Mouse (Mus musculus) left cerebral cortex, postnatal 36 days (tissue): ENCODE data around the gene Angptl4. TPM values are rescaled to one million over a fixed set of nuclear protein-coding genes. Genes with fewer than 3 reads are reported as not detected.

Experiments used
- DNase-seq, 2 experiments: peaks; one replicate each; pipeline ENCODE4 v3.0.0; 2021 to 2022; ENCODE audit warnings: low spot score in 2 of 2, mixed read lengths in 1 of 2
- intact Hi-C: fragments of 180-260 bp; cut with DNase I; formaldehyde crosslinking; loops from one replicate; pipeline ENCODE4 v1.15.1; 2025
- total RNA-seq, 2 experiments: library from RNA; stranded (reverse); gene quantifications; 2 replicates each; pipeline ENCODE4 v1.2.3; 2021

Gene Angptl4
- total RNA-seq, 2 experiments from 2014 or later = 3.3 to 4.8 TPM

GRCm38 (mm10) chr17:33807181-33807888 lies 25.7 kb upstream of the Angptl4 start:
- intact Hi-C loops = no loop called here
- no peak for DNase-seq

GRCm38 (mm10) chr17:33804745-33805144 lies 23.1 kb upstream of the Angptl4 start:
- intact Hi-C loops = loop anchor here (5.0 kb wide), 1 partner anchor 57 kb away; no protein-coding TSS in a partner anchor
- no peak for DNase-seq

DNA sequence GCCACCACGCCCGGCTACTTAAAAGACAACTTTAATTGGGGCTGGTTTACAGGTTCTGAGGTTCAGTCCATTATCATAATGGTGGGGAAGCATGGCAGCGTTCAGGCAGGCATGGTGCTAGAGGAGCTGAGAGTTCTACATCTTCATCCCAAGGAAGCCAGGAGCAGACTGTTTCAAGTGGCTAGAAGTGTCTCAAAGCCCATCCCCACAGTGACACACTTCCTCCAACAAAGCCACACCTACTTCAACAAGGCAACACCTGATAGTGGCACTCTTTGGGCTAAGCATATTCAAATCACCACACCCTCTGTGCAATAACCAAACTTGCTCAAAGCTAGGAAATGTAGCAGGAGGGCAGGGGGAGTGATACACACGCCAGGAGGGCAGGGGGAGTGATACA lies 22.6 kb upstream of the Angptl4 start:
- no peak for DNase-seq
- intact Hi-C loops = loop anchor here (5.0 kb wide), 1 partner anchor 57 kb away; no protein-coding TSS in a partner anchor

DNA sequence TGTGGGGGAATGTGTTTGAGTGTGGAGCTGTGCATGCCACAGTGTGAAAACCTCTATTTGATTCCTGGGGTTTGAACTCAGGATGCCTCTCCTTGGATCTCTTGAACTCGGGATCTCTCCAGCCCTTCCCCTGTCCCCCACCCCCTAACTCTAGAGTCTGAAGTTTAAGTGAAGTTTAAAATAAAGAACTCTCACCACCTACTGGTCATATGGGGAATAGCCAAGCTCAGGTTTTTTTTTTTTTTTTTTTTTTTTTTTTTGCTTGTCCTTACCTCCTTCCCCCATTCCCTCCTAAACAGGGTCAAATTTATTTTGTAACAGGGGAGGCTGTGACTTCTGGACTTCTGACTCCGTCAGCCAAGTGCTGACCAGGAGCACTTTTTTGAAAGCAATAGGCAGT lies 20.6 kb upstream of the Angptl4 start:
- intact Hi-C loops = loop anchor here (2.0 to 5.0 kb wide), 2 partner anchors 55 to 75 kb away; no protein-coding TSS in a partner anchor
- no peak for DNase-seq

DNA sequence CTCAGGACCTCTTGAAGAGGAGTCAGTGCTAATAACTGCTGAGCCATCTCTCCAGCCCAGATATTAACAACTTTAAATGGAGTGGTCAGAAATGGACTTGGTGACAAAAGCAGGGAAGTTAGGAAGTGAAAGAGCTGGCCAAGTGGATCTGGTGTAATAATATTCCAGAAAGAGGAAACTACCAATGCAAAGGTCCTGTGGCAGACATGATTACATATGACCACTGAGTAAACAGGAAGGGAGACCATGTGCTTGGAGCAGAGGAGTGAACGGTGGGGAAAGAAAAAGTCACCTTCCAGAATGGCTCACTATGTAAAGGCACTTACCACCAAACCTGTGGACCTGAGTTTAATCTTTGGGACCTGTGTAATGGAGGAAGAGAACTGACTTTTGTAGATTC lies 17.6 kb upstream of the Angptl4 start:
- no peak for DNase-seq
- intact Hi-C loops = no loop called here

DNA sequence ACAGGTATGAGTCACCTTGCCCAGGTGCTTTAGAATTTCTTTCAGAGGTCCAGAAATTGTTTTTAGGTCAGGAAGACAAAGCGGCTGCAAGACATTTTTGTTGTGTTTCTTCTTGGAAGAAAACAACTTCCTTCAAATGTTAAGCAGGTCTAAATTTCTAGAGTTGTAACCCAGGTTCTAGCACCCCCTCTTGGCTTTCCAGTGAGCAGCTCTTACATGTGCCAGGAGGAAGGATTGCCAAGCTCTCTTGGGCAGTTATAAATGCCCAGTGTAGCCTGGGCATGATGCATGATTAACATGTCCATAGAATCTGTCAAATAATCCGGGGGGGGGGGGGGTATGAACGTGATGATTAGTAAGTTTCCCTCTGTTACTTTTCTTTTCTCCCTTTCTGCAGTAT lies 16.7 kb upstream of the Angptl4 start:
- DNase-seq = no peak
- intact Hi-C loops = no loop called here

- no peak for DNase-seq
- intact Hi-C loops = no loop called here
These were observed 7.1 kb upstream of the Angptl4 start for GRCm38 (mm10) chr17:33788732-33789131.

GRCm38 (mm10) chr17:33786375-33786774 lies 4.7 kb upstream of the Angptl4 start:
- peak in 1 of 2 experiments; percentile 18 for DNase-seq
- intact Hi-C loops = no loop called here

- intact Hi-C loops = no loop called here
- DNase-seq = no peak
These were observed 3.3 kb upstream of the Angptl4 start for GRCm38 (mm10) chr17:33784939-33785338.

DNA sequence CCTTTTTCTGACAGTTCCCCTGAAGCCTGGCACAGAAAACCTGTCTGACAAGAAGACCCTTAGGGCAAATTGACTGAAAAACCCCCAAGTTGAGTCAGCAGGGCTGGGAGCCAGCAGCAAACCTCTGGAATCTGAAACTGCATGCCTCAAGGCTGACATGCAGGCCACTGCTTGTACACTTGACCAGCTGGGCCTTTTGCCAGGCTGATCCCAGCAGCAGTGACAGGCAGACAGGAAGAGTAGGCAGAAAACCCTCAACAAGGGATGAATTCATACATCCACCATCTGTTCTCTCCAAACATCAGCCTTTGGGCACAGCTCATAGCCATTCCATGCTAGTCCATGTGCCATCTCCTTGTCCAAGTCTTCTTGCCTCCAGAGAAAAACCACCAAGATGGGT lies 1.8 kb upstream of the Angptl4 start:
- peak; percentile 43 to 50 for DNase-seq

DNA sequence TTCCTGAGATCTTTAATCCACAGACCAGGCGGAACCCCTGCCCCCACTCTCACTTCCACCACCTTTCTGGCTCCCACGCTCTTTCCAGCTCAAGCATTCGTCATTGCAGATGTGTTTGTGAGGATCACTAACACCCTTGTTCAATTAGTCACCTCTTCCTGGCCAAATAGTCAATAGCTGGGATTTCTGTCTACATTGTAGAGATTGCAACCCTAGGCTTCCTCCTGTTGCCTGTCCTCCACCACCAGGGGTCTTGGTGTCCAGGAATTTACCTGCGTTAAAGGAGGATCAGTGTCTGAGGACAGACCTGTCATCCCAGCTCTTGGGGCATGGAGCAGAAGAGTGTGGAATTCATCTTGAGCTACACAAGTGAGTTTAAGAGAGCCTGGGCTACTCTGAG lies 437 bp upstream of the Angptl4 start:
- intact Hi-C loops = no loop called here
- no peak for DNase-seq

More for the DNA sequence above, 1.8 kb upstream of the Angptl4 start:
- intact Hi-C loops = no loop called here

- intact Hi-C loops = no loop called here
- no peak for DNase-seq
These were observed 1.2 kb downstream of the Angptl4 start for GRCm38 (mm10) chr17:33780431-33780830.

DNA sequence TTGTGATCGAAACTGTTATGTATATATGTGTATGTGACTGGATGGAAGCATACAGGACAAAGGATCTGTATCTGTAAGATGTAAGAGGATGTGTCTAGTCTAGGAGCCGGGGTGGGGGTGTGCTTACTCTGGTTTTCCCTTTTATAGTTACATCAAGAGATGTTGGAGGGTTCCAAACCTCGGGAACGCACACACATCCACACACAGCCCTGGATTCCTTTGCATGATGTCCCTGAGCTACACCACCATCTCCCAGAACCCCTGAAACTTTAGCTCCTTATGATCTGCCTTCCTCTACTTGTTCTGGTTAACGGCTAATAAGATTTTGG lies 1.7 kb downstream of the Angptl4 start:
- intact Hi-C loops = no loop called here
- no peak for DNase-seq

DNA sequence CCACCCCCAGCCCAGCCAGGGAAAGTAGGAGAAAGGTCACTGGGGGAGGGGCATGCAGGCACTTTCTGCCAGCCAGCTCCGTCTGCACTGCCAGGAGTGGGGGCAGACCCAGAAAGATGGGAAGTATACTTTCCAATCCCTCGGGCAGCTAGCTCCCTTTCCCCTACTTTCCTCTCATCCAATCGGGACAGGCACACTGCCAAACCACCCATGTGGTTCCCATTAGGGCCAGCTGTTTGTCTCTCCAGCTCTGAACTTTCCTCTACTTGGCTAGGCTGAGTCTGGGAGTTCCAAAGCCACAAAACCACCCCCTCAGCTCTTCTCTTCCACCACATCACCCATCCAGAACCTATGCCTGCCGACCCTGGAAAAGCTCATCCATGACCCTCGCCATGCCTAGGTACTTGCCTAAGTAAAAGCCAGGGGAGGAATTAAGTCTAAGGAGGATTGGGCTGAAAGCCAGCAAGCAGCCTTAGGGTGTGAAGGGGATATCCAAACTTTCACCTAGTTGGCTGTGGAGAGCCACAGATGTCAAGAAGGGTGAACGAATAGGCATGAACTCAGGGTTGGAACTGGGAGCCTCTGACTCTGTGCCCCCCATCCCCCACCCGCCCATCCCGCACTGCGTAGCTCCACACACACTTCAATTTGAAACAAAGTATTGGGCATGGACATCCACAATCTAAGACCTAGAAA lies 2.2 kb downstream of the Angptl4 start:
- peak; percentile 67 to 80 for DNase-seq
- intact Hi-C loops = no loop called here

DNA sequence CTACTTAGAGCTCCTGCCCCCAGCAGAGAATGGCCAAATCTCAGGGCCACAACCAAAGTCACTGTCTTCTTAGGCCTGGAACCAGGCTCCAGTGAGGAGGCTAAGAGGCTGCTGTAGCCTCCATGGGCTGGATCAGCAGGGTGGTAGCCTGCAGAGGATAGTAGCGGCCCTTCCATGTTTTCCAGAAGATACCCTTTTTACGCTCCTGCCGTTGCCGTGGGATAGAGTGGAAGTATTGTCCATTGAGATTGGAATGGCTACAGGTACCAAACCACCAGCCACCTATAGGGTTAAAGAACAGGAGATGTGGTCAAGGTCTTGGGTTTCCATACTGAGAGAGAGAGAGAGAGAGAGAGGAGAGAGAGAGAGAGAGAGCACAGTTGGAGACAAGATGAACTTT lies 6.3 kb downstream of the Angptl4 start:
- DNase-seq = no peak
- intact Hi-C loops = no loop called here

DNA sequence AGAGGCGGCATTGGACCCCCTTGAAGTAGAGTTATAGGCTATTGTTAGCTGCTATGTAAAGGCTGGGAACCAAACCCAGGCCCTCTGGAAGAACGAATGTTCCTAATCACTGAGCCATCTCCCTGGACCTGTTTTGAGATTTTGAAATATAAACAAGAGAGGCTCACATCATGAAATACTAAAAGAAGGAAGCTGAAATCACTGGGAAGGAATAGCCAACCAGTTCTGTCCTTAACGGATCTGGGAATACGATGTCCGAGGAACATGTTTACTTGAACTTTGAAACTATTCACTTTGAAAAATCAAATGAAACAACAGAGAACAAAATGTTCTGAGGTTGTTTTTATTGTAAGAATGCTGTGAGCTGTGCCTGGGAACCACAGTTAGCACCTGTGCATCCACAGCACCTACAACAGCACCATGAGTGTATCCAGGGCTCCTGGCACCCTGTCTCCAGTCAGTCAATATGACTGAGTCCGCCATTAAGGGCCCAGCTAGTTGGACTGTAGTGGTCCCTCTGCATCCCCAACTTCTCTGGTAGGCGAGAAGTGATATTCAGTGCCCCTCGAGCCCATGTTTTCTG lies 7.0 kb downstream of the Angptl4 start:
- no peak for DNase-seq
- intact Hi-C loops = no loop called here

DNA sequence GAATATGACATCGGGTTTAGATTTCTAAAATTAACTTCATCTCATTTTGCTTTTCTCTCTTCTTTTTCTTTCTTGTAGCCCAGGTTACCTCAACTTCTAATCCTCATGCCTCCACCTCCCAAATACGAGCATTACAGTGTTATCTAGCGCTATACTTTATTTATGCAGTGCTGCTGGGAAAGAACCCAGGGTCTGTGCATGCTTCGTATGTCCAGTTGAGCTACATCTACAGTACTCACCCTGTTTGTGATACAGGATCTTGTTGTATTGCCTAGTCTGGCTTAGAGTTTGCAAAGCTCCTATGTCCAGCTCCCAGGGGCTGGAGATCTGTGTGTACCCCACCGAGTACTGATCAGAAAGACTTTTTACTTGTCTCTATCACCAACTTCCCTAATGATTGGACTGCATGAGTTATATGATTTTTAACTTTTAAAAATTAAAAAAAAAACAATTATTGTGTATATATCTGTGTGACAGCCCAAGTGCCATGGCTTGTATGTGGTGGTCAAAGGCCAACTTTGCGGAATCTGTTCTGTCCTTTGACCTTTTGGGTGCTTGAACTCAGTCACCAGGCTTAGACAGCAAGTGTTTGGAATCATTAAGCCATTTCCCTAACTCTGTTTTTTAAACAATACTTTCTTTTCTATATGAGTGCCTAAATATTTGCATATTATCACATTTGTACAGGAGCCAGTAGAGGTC lies 7.6 kb downstream of the Angptl4 start:
- DNase-seq = no peak
- intact Hi-C loops = no loop called here

- intact Hi-C loops = no loop called here
- DNase-seq = no peak
These were observed 8.2 kb downstream of the Angptl4 start for GRCm38 (mm10) chr17:33773426-33773825.

GRCm38 (mm10) chr17:33771617-33772016 lies 10.0 kb downstream of the Angptl4 start:
- intact Hi-C loops = no loop called here

GRCm38 (mm10) chr17:33766389-33766788 lies 15.2 kb downstream of the Angptl4 start:
- intact Hi-C loops = no loop called here
- no peak for DNase-seq

More at GRCm38 (mm10) chr17:33771617-33772016, 10.0 kb downstream of the Angptl4 start:
- DNase-seq = no peak
